Comparison of ENCODE assay signal across 8 mouse cellular contexts in the genomic region with DNA sequence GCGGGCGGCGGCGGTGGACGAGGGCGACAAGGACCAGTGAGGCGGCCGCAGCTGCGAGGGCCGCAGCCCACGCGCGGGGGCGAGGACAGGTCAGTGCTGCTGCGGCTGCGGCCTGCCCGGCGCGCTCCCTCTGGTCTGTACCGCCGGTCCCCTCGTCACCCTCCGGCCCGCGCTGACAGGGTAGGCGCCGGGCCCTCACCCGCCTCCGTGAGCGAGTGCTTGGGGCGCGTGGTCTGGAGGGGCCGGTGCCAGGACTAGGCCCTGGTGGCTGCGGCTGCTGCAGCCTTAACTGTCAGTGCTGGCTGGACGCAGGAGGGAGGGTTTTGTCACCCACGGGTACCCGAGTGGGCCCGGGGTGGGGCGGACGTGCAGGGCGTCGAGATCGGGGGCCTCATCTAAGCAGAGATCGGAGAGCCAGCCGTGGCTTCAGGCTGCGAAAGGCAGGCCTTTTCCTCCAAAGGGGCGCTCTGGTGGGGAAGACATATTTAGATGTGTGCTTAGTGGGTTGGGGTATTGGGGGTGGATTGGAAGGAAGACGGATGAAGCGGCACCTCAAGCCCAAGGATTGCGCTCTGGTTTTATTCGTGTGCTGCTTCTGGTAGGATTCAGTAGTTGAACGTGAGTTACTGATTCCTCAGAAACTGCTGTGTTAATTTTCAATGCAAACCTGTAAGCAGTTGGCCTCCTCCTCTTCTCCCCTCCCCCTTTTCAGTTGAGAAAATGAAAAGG. TPM values are rescaled to one million over a fixed set of nuclear protein-coding genes. Genes with fewer than 3 reads are reported as not detected.
A peak's percentile ranks its signal among the peaks of the same experiment; 100 is the strongest.
DNase-seq lines count a peak whose midpoint lies in the region; ATAC-seq and TF ChIP-seq lines count a peak whose summit lies in the region.

No protein-coding gene starts in this region.

- H3K27ac ChIP-seq in embryonic facial prominence, embryonic 11.5 days (replicated peaks; ENCODE audit: low read depth, low read length): peak overlapping the region; percentile 94
- H3K27ac ChIP-seq in kidney, embryonic 16.5 days (ENCODE audit: low read length): peak overlapping the region; percentile 99
- H3K27ac ChIP-seq in liver, embryonic 12.5 days: peak overlapping the region; percentile 92

- peak overlapping the region; percentile 95 for H3K4me3 ChIP-seq in embryonic facial prominence, embryonic 11.5 days (ENCODE audit: low read depth, low read length)
- H3K4me3 ChIP-seq in kidney, embryonic 16.5 days (ENCODE audit: low read length): peak overlapping the region; percentile 99
- H3K4me3 ChIP-seq in liver, embryonic 12.5 days: peak overlapping the region; percentile 72
- peak overlapping the region; percentile 62 for H3K4me3 ChIP-seq in myocyte

- H3ac ChIP-seq in myocyte (ENCODE audit: control insufficient read depth, insufficient read length): peak overlapping the region; percentile 90

- under 1% methylated on average over 36 of the region's 52 CpGs for WGBS in embryonic facial prominence, embryonic 11.5 days
- WGBS in kidney, embryonic 16.5 days: 0% methylated on average over 51 of the region's 52 CpGs
- under 1% methylated on average over 46 of the region's 52 CpGs for WGBS in liver, embryonic 12.5 days (ENCODE audit: insufficient replicate concordance)

- H3K9ac ChIP-seq in embryonic facial prominence, embryonic 11.5 days (replicated peaks; ENCODE audit: low read length): peak overlapping the region; percentile 96
- H3K9ac ChIP-seq in kidney, embryonic 16.5 days (replicated peaks; ENCODE audit: low read length): peak overlapping the region; percentile 99
- peak overlapping the region; percentile 98 for H3K9ac ChIP-seq in liver, embryonic 12.5 days

- no peaks in the 10 kb centered on the region for H3K9me3 ChIP-seq in embryonic facial prominence, embryonic 11.5 days (replicated peaks; ENCODE audit: control insufficient read depth, low read length)
- no peaks in the 10 kb centered on the region for H3K9me3 ChIP-seq in kidney, embryonic 16.5 days (ENCODE audit: low read length)
- H3K9me3 ChIP-seq in liver, embryonic 12.5 days (replicated peaks): no peaks in the 10 kb centered on the region

- ATAC-seq in embryonic facial prominence, embryonic 11.5 days (replicated peaks; ENCODE audit: insufficient number of reproducible peaks, low FRiP score, low TSS enrichment, low read depth): peak; percentile 61
- peak; percentile 78 for ATAC-seq in kidney, embryonic 16.5 days (ENCODE audit: low FRiP score, low TSS enrichment)
- peak; percentile 34 for ATAC-seq in liver, embryonic 12.5 days

- H3K27me3 ChIP-seq in embryonic facial prominence, embryonic 11.5 days (ENCODE audit: control insufficient read depth, insufficient read depth, low read length): no peaks in the 10 kb centered on the region
- no peaks in the 10 kb centered on the region for H3K27me3 ChIP-seq in kidney, embryonic 16.5 days (ENCODE audit: insufficient read depth, low read length)
- H3K27me3 ChIP-seq in liver, embryonic 12.5 days (replicated peaks): no peaks in the 10 kb centered on the region
- no peaks in the 10 kb centered on the region for H3K27me3 ChIP-seq in myocyte (ENCODE audit: control insufficient read depth, insufficient read depth, insufficient read length)

- DNase-seq in 416B (ENCODE audit: low read depth) (peak; percentile 67), adipocyte (ENCODE audit: low spot score) (peak; percentile 50)
- peak; percentile 50 for DNase-seq in embryonic facial prominence, embryonic 11.5 days (ENCODE audit: low spot score)
- DNase-seq in heart, adult 18-20 months: peak; percentile 51 to 66
- peak; percentile 54 to 61 for DNase-seq in thymus, adult 18-20 months

- H3K79me2 ChIP-seq in myocyte (ENCODE audit: control insufficient read depth, insufficient read depth): peaks cover 54% of the 10 kb centered on the region

- no peaks in the 10 kb centered on the region for H3K4me1 ChIP-seq in embryonic facial prominence, embryonic 11.5 days (ENCODE audit: control insufficient read depth, insufficient read depth, low read length)
- peaks cover 14% of the 10 kb centered on the region for H3K4me1 ChIP-seq in kidney, embryonic 16.5 days (ENCODE audit: insufficient read depth, low read length)
- peaks cover 18% of the 10 kb centered on the region for H3K4me1 ChIP-seq in liver, embryonic 12.5 days

- peak overlapping the region; percentile 26 for H3K4me2 ChIP-seq in embryonic facial prominence, embryonic 11.5 days (ENCODE audit: low read depth, low read length)
- H3K4me2 ChIP-seq in kidney, embryonic 16.5 days (replicated peaks; ENCODE audit: low read depth, low read length): peak overlapping the region; percentile 81
- peak overlapping the region; percentile 77 for H3K4me2 ChIP-seq in liver, embryonic 12.5 days
- H3K4me2 ChIP-seq in myocyte (ENCODE audit: low read depth): peak overlapping the region; percentile 58

- TF ChIP-seq POLR2A in myocyte (IDR thresholded peaks at IDR 0.05; ENCODE audit: insufficient read length, low read depth): no peak

- no peaks in the 10 kb centered on the region for H3K36me3 ChIP-seq in embryonic facial prominence, embryonic 11.5 days (replicated peaks; ENCODE audit: control insufficient read depth, insufficient read depth, low read depth, low read length)
- no peaks in the 10 kb centered on the region for H3K36me3 ChIP-seq in kidney, embryonic 16.5 days (ENCODE audit: insufficient read depth, low read length)
- no peaks in the 10 kb centered on the region for H3K36me3 ChIP-seq in liver, embryonic 12.5 days
- no peaks in the 10 kb centered on the region for H3K36me3 ChIP-seq in myocyte (ENCODE audit: control insufficient read depth, insufficient read depth)

TF ChIP-seq in myocyte, 11 proteins besides CTCF, POLR2A, EP300 and RAD21:
- TF ChIP-seq USF1 (IDR thresholded peaks at IDR 0.05; ENCODE audit: low read depth) (no peak), MYOD1 (IDR thresholded peaks at IDR 0.05; ENCODE audit: control insufficient read depth in 1 of 3, insufficient read length in 2 of 3, low read depth in 2 of 3) (peak in 1 of 3 experiments; percentile 37), TCF3 (IDR thresholded peaks at IDR 0.05; ENCODE audit: insufficient read length, low read depth) (no peak)

RNA-seq across cellular contexts. Expression of a gene that starts 0.8 kb away (rescaled TPM):
- polyA plus RNA-seq in embryonic facial prominence, embryonic 11.5 days (2014; fragmentation: Nextera tagmentation; extraction: Ambion mirVana): 131 and 141 TPM in 2 replicates
- 100 to 1,000 TPM; 136 to 142 TPM for total RNA-seq in heart, adult 18-20 months (2021)
- 112 and 129 TPM in 2 replicates for polyA plus RNA-seq in kidney, embryonic 16.5 days (2015; fragmentation: Nextera tagmentation; extraction: Ambion mirVana)
- 88.5 and 92.6 TPM in 2 replicates for polyA plus RNA-seq in liver, embryonic 12.5 days (2016; fragmentation: Nextera tagmentation; extraction: Ambion mirVana)
- 8.9 TPM for polyA plus RNA-seq in myocyte (2012; fragmentation: generic; extraction: Trizol)

Comparison
In these comparisons a context has a peak if more than half of its experiments do, and no peak if none do; other contexts are left out.
1. Peak in every context shown above with its lines: DNase-seq, ATAC-seq, H3K4me3 ChIP-seq and H3K27ac ChIP-seq.
2. H3K4me2 ChIP-seq: peak in every context shown above with its lines; median percentile 81 in kidney, embryonic 16.5 days; 77 in liver, embryonic 12.5 days; 58 in myocyte; 26 in embryonic facial prominence, embryonic 11.5 days.